Mouse (Mus musculus) thymus, postnatal 4 days (tissue): ENCODE measurements around the gene Astn2.
"Not testable (repeated sequence)": the region's sequence is repeated elsewhere in the genome, so short reads cannot be mapped to it uniquely, and the experiment has no call there.

Experiments
- DNase-seq: peaks from one replicate; pipeline ENCODE4 v3.0.0; 2021

Gene Astn2

DNA sequence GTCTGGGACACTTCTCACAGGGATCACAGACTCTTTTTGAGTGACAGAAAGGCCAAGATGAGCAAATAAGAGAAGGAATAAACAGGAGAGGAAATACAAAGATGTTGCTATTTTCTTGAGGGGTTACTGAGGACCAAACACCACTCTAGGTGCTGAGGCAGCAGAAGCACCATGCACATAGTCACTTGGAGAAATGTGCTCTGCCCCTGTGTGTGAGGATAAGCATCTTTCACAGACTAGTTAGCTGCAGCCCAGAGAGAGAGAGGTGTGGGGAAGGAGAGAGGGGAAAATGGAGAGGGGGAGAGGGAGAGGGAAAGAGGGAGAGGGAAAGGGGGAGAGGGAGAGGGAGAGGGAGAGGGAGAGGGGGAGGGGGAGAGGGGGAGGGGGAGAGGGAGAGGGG, 659.6 kb downstream of the Astn2 start:
- no peak for DNase-seq

DNA sequence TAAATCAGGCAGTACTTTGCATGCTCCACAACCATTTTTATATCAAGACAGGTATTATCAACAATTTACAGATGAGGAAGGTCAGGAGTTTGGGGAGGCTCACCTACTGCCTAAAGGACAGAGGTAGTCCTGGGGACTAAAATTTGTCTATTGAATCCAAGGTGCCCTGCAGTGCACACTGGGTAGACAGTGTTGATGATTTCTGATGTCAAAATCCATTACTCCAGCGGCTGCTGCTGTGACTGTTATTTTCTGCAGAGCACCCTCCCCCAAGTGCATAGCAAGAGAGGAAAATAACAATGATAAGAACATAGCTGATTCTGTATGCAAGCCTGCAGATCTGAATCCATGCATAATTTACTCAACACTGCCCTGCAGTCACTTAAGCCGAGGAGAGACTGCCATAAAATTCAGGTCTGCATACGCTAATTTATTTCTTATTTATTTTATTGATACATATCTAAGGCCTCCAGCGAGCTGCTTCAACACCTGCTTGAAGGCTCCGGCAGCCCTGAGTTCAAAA, 660.3 kb downstream of the Astn2 start:
- DNase-seq: no peak

DNA sequence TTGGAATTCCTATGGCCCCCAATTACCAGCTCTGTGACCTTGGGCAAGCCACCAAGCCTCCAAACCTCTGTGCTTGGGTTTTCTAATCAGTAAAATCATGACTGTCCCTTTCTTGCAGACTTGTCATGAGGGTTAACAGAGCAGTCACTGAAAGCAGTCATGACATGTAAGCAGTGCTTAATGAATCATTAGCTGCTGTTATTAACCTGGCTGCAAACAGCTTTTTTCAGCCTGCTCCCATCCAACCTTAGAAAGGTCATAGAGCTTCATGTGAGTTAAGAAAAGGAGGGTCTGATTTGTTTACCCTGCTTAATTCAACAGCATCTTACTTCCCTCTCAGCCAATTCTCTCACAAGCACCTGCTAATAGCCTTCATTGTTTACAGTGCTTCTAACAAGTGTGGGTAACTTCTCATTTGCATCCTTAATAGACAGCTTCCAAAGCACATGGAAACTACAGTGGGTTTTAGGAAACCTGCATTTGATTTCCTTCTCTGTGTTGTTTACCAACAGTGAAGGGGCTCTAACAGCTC, 661.2 kb downstream of the Astn2 start:
- DNase-seq: no peak

DNA sequence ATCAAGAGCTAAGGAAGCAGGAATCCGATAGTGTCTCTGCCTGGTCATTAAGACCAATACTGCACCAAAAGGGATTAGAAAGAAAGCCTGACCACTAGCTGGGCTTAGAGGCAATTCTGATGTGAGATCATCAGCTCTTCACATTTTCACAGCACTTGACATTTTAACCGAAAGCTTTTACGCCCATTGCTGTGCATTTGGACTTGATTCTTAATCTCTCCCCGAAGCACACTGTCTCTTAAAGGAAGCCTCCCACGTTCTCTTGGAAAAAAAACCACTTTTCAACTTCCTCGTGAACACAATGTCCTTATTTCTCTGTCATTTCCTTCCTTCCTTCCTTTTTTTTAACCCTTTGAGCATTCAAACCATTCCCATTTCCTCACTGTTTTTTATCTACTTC, 680.0 kb downstream of the Astn2 start:
- no peak for DNase-seq

DNA sequence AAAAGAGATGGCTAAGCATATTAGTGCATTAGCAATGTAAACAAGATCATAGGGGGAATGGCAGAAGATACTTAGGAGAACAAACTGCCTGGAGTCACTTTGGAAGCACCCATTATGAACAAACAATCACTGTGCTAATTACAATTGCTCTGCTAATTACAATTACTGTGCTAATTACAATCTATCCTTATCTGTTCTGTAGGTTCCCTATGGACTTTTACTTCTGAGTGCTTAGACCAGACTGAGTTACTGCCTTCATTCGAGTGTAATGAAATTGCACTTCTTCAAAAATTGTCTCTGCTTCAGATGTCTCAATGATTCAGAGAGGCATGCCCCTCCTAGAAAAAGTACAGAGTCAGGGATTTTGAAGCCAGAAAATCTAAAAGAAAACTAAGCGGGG, 684.8 kb downstream of the Astn2 start:
- DNase-seq: no peak

DNA sequence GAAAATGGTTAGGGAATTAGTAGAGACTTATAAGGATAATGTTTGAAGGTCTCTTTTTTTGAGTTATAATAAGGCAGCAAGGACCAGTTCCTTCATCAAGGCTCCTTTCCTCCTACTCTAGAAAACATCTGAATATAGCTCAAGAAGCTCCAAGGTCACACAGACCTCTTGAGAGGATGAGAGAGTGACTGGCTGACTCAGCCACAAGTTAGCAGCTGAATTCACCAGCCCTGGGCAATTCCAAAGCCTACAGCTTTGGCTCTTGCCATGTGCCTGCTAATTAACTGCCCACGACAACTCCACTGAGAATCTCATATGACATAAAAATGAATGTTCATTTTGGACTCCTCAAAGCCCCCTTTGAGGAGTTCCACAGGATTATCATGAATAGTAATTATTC, 686.5 kb downstream of the Astn2 start:
- DNase-seq: no peak

DNA sequence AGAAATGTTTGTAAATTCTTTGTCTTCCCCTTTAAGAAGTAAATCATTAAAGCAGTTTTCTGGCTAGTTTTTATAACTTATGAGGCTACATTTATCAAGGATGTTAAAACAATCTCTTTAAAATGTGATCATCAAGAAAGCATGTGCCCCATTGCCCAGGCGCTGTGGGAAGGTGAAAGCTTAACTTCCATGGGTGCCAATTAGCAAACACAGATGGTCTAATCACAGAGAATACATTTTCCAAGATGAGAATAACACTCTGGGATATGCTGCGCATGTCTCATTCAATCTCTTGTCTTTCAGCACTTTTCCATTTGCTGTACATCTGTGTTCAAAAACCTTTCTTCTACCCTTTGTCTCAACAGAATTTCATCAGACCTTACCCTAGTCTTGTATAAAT, 688.3 kb downstream of the Astn2 start:
- DNase-seq: no peak

DNA sequence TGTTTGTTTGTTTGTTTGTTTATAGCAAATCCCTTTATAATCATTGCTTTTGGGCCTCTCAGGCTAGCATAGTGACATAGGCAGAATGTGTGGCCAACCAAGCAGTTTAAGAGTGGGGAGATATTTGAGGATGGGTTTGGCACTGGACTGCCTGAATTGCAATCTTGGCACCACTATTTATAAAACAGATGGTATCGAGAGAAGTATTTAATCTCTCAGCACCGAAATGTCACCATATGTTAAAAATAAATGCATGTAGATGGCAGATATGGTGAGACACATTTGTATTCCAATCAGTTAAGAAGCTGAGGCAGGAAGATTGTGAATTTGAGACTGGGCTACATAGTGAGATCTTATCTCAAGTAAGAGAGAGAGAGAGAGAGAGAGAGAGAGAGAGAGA, 692.7 kb downstream of the Astn2 start:
- no peak for DNase-seq

DNA sequence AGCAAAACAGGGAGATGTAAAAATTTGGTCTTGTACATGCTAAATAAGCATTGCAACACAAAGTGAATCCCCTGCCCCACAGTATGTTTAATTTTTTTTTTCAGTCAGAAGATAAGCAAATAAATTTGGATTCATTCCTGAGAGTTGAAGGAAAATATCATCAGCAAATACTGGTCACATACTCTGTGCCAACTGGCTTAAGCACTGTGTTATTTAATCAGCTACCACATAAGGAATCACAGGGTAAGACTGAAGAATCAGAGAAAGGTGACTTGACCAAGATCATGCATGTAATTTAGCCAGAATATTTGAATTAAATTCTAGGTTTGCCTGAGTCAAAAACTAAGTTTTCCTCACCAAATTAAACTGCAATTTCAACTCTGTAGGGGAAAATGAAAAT, 693.8 kb downstream of the Astn2 start:
- DNase-seq: no peak

DNA sequence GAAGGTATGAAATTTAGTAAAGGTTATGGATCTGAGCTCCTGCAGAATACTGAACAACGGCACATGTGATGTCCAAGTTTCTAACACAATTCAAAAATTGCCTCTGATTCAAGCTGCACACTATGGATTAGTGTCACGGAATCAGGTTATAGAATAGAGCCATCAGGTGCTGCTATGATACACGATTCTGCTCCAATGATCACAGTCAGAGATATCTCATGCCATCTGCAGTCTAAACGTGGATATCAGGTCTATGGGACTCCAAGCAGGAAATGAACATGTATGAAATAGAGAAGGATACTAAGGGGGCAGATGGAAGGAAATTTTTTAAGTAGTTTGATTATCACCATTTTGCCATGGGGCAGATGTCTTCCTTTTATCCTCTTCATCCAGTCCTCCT, 702.6 kb downstream of the Astn2 start:
- no peak for DNase-seq

DNA sequence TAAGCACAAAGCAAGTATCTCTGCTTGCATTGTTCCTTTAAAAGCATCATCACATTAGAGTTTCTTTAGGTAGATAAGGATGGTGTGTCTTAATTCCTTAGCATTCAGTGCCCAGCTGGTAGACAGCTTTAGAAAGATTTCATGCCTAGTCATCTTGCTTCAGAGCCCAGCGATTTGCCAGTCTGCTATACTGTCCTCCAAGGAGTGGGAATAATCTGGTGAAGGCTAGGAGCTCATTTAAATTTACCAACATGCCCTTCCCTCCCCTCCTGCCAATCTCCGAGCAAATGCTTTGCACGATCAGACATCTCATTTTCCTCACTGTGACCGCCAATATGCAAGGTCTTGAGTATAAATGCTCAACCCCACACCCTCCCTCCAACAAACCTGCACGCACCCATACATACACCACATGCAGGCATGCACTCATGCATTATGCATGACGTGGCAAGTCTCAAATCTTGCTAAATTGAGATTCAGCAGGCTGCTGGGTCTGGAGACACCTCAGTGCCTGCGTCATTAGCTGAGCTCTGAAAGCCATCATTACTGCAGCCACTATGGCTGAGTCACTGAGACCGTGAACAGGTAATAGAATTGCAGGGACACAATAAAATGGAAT, 704.6 kb downstream of the Astn2 start:
- no peak for DNase-seq

DNA sequence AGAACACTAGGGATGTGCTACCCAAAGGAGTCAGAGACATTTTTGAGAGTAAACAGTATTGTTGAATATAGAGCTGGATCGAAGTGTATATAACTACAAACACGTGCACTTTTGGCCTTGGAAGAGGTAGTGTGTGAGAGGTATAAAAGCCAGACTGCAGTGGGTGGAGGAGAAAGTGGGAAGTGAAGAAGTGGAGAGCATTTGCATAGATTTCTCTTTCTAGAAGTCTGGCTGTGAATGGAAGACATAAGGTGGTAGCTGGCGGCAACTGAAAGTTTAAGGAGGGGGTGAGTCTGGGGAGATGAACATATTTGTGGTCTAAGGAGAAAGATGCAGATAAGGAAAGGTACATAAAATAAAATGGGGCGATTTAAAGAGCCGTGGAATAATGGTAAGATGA, 709.2 kb downstream of the Astn2 start:
- DNase-seq: no peak

DNA sequence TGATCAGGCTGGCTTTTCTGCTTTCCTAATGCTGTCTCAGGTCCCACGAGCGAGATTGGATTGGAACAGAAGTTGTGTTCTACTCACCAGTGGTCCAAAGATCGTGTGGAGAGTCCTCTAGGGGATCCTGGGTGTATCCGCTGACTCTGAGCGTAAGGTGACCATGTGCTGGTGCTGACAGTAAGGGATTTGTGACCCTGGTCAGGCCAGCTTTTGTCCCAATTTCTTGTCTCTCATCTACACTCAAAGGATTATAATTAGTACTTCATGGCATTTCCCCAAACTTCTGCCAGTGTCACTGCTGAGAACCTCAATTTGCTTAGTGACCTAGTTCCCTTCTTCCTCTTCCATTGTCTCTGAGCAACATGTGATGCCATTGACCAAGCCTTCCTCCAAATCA, 710.4 kb downstream of the Astn2 start:
- no peak for DNase-seq

DNA sequence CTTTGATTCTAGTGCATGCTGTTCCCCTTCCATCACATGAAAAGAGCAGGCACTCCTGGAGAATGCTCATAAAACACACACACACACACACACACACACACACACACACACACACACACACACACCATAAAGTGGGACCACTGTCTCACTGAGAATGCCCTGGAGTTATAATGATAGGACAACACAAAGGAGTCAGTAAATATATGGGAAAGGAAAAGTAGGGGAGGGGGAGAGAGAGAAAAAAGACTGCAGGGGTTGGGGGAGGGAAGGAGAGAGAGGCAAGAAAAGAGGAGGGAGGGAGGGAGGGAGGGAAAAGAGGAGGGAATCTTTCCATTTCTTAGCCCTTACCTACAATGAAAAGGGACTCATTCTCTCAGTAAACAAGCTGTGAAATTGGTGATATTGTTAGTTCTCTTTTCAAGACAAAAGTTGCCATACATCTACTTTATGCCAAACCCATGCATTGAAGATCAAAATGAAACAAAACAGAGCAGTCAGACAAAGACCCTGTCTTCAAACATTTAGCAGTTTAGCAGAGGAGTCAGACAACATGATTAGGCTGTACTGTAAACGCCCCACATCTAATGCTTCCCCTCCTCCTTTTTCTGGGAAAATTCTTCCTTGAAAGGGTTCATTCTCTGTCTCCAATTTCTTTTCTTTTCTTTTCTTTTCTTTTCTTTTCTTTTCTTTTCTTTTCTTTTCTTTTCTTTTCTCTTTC, 717.2 kb downstream of the Astn2 start:
- no peak for DNase-seq

DNA sequence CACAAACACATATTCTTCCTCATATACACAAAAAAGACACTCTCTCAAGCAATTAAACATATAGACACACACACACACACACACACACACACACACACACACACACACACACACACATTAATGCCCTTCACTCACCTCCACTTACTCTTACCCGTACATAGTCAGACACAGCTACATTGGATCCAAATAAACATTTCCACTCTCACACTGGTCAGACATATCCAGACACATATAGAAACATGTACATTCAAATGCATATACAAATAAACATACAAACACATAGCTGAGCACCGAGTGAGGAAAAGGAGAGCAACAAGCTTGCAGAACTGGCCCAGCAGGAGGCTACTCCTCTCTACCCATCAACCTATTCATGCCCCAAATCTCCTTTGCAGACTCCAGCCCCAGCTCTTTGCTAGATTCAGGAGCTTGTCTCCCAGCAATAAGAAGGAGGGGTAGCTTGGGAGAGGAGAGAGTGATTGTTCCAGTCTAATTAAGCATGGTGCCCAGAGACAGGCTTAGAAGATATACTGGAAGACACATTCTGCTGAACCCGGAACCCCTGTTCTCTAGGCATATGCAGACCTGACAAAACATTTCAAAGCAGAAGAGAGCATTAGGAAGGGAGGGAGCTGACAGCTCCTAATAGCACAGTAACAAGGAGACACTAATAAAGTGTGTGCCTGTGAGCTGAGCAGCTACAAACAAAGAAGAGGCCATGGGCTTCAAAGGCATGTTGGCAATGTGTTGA, 718.0 kb downstream of the Astn2 start:
- no peak for DNase-seq

DNA sequence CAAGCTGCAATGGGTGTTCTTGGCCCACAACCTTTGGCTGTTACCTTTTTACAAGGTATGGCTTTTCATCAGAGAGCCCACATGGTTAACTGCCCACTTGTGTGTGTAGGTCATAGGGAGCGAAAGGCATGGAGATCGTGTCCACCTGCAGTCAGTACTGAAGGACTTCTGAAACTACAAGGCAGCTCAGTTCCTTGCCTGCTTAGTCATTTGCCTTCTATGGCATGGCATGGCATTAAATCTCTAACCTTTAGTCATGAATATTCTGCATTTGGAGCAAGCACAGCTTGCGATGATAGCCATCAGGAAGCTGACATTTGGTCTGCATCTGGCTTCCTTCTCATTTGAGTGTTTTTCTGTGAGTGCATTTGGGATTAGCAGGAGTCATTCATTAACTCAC, 720.0 kb downstream of the Astn2 start:
- no peak for DNase-seq

DNA sequence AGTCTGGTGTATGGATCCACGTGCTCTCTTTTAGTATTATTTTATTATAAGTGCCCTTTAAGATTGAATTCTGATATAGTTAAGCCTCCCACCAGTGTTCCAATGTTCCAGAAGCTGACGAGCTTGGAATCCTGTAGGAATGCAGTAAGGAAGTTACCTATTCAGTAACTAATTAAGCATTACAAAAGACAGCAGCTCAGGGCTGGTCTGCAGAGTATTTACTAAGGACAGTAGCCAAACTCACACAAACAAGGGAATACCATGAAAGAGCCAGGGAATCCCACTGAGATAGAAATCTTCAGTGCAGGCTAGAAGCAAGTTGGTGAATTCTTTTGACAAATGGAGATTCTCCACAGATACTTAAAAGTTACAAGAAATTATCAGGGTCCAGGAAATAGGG, 724.6 kb downstream of the Astn2 start:
- not testable (repeated sequence) for DNase-seq

DNA sequence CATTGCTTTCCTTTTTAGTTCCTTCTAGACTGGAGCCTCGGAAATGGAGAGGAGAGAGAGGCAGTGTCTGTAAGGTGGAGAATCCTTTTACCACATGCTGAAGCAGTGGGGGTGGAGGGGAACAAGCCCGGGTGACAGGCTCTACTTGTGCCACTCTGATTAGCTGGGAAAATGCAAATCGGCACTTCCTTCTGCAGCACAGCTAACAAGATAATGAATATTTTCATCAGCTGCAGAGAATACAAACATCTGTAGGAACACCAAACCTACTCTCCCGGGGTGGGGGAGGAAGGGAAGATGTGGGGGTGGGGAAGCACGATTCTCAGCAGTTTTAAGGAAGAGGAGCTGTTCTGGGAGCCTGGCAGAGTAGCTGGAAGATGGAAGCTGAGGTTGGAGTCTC, 725.5 kb downstream of the Astn2 start:
- DNase-seq: no peak

DNA sequence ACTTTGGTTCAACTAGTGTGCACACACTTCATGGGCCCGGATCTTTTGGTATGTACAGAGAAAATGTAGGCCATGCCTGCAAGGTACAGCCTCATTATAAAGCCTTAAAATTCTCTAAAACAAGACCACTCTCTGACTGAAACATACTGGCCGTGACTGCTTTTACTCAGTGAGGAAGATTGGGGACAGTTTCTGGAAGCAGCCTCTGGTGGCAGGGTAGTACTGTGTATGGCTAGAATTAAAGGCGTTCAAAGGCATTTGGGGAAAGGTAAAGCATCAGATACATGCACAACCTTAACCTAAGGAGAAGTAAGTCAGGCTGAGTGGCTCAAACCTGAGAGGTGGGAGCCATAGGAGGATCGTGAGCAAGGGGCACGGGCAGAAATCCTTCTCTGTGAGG, 725.9 kb downstream of the Astn2 start:
- no peak for DNase-seq

DNA sequence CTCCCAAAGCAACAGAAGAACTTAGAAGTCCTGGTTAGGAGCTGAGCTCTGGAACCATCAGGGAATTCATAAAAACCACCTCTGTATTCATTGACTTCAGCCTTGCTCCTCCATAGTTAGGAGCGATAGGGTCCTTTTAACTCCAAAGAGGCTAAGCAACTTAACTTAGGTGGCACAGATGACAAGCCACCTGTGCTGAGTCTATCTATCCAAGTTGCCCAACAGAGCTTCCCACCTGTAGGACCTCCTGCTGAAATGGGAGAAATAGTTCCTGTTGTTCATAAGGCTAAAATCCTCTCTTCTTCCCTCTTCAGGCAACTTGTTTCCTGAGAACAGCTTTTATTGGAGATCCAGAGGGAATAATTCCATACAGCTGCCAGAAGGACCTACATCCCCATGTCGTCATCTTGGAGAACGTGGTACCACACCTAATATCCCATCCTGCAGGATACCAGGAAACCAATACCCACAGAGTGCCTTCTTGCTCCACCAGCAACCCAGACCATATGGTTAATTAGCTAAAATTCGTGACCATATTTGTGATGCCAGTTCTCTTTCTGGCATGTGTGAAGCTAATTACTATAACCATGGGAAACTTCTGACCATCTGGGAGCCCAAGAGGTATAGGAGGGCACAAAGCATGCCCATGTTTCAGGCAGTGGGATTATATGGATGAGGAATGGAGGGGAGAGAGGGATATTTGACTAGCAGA, 730.0 kb downstream of the Astn2 start:
- no peak for DNase-seq

DNA sequence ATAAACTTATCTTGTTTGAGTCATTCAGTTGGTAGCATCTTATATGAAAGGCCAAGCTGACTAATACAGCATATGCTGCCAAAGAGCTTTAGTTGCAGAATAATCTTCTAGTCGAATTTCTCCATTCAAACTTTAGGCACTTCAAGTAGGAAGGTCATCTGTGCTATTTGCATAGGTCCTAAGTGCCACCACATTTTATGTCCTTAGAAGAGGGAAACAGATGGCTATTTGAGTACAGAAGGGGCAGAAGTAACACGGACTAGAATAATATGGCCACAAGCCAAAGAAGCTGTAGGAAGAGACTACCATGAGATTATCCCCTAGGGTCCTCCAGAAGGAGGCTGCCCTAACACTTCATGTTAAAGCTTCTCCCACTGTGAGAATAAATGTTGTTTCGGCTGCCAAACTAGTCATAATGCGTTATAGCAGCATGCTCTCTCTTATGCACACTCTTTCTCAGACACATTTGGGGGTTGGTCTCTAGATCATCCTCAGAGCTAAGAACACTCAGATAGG, 730.9 kb downstream of the Astn2 start:
- no peak for DNase-seq

DNA sequence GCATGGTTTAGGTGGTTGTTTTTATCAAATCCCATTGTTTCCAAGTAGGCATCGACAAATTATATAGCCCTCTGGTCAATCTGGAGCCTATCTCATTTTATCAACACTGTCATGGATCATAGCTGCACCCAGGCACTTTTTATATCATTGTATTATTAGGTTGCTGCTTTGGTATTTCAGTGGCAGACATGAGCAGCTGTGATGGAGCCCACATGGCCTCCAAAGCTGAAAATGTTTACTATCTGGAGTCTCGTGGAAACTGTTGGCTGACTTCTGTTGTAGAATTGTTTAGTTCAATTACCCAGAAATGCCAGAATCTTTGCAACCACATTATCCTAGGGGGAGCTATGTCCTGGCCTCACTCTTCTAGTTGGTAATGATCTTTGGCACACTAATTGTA, 732.1 kb downstream of the Astn2 start:
- no peak for DNase-seq

DNA sequence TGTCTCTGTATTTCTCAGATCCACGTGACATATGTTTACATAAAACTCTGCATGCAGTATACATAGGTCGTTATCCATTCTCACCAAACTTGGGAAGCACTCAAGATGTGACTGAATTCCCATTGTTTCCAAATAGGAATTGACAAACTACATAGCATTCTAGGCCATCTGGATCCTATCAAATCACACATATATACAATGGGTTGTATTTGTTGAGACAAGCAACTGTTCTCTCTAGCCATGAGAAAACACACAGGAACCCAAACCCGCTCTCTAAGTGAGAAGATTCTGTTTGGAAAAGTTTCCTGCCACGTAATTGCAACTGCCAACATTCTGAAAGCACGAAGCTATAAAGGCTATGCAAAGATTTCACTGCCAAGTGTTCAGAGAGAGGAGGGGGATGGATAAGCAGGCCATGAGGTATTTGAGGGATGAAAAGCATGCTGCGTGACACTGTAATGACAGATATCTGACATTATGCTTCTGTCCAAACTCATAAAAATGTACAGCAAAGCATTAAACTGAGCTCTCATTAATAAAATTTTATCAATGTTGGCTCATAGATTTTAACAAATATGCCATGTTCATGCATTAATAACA, 732.7 kb downstream of the Astn2 start:
- no peak for DNase-seq
